Mouse (Mus musculus): Measurements from ENCODE around the gene Vmn1r172.
"Not testable (repeated sequence)": the region's sequence is repeated elsewhere in the genome, so short reads cannot be mapped to it uniquely, and the experiment has no call there.

Gene Vmn1r172

DNA sequence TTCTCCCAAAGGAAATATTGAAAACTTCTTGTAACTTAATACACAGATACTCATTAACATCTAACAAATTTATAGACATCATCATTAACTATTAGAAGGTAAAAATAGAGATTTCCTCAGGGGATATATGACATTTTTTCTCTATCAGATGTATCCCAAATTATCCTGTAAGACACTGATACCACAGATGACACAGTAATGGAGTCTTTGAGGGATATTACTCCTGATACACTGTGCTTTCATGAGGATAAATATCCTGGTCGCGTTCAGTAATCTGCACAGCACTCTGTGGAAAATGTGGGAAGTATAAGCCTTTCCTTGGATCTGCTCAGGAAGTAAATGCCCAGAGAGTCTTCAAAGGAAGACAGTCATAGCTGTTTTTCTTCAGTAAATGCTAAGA, at the start of gene Vmn1r172:
Gene Vmn1r172, plus strand, starts transcription at position 301 of the 400 bp plus-strand sequence.
- no peak for DNase-seq

DNA sequence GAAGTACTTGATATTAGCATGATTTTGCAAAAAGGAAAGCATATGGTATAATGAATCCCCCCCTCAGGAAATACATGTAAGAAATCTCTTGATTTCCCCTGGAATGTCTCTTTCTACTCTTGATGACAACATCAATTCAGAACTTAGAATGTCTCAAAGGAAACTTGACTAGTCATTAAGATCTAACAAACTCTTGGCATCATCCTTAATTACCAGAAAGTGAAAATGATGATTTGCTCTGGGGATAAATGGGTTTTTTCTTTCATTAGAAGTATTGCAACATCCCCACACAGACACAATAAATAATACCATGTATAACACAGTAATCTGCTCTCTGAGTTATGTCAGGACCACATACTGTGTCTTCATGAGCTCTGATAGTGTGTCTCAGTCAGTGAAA, 27.7 kb upstream of the Vmn1r172 start, which contains the start of gene Vmn1r171:
Gene Vmn1r171, plus strand, starts transcription at position 301 of the 400 bp plus-strand sequence.
- DNase-seq: no peak

DNA sequence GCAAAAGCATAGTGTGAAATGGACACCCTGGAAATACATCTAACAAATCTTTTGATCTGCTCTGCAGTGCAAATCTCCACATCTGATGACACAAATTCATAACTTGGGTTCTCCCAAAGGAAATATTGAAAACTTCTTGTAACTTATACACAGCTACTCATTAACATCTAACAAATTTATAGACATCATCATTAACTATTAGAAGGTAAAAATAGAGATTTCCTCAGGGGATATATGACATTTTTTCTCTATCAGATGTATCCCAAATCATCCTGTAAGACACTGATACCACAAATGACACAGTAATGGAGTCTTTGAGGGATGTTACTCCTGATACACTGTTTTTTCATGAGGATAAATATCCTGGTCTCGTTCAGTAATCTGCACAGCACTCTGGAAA, 42.3 kb downstream of the Vmn1r172 start, which contains the start of gene Vmn1r173:
Gene Vmn1r173, plus strand, starts transcription at position 301 of the 400 bp plus-strand sequence.
- DNase-seq: not testable (repeated sequence)

Measured in right cerebral cortex, postnatal 4 days (tissue).